Mouse (Mus musculus) midbrain, embryonic 16.5 days (tissue): ENCODE results near the gene Tcp10a. TPM values are rescaled to one million over a fixed set of nuclear protein-coding genes. Genes with fewer than 3 reads are reported as not detected.

Source experiments
- polyA plus RNA-seq: library from polyadenylated mRNA; unstranded; fragments of >200 nt; fragmentation: Nextera tagmentation; extraction: Ambion mirVana; gene quantifications from 2 replicates; pipeline ENCODE4 v1.2.1, GENCODE M21; 2015

Gene Tcp10a
- polyA plus RNA-seq, 1 experiment from 2014 or later = not detected

Other genes starting within 250 kb of the Tcp10a start
- gene Rps6ka2, start 154.5 kb upstream of the Tcp10a start, polyA plus RNA-seq = 19.6 and 22.1 TPM in 2 replicates
- not detected in 2 replicates for gene Ttll2, start 28.1 kb downstream of the Tcp10a start, polyA plus RNA-seq
- not detected in 2 replicates for gene Gm49630, start 47.3 kb downstream of the Tcp10a start, polyA plus RNA-seq
- not detected in 2 replicates for gene Unc93a2, start 60.8 kb downstream of the Tcp10a start, polyA plus RNA-seq